Mouse (Mus musculus): ENCODE measurements around the gene Zbp1. TPM values are rescaled to one million over a fixed set of nuclear protein-coding genes. Genes with fewer than 3 reads are reported as not detected.
A peak's percentile ranks its signal among the peaks of the same experiment; 100 is the strongest.

Zbp1 gene
- polyA plus RNA-seq, 1 experiment: 0.74 TPM

DNA sequence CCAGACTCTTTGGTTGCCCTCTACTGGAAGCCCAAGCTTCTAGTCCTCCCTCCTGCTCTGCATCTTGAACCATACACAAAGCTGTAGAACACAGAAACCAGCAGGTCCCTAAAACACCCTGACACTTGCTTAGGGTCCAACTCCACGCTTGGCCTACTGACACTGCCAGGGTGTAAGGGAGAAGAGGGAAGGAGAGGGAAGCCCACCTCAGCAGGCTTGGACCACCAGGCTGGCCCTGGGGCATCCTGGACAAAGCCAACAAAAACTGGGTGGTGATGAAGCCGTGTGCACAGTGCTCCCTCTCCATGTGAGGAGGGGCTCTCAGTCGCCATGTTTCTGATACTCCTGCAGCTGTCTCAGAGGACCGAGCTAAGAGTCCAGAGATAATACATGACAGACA, 38.7 kb downstream of the Zbp1 start:
- Histone ChIP-seq H3K27ac (ENCODE audit: insufficient read depth, low read length) (no peak overlapping the region), H3K4me3 (replicated peaks; ENCODE audit: insufficient read depth, low read depth, low read length) (no peak overlapping the region), H3K27me3 (ENCODE audit: control insufficient read depth, insufficient read depth, low read length) (no peaks in the 10 kb centered on the region), H3K4me1 (ENCODE audit: control insufficient read depth, insufficient read depth, low read length) (no peaks in the 10 kb centered on the region)
- DNase-seq: no peak
- WGBS: 87% methylated on average over 4 of the region's 4 CpGs
- TF ChIP-seq POLR2A (IDR thresholded peaks at IDR 0.05; ENCODE audit: borderline replicate concordance, insufficient read depth, low read length): no peak
- TF ChIP-seq CTCF (IDR thresholded peaks at IDR 0.05; ENCODE audit: borderline replicate concordance, insufficient read depth, low read depth, low read length): no peak

DNA sequence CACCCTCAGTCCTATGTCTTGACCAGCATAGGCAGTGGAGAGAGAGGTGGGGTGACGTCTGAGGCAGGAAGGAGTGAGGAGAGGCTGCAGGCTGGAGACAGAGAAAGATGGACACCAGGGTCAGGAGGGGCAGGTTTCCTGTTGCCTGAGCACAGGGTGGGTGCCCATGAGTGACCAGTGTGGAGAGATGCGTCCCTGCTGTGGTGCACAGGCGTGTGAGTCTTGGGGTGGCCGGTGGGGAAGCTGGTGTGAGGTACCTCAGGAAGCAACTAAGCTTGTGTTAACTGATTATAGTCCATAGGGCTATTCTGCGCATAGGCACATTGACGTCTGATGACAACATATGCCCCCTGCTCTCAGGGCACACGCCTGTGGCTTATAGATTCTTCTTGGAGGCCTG, 39.7 kb downstream of the Zbp1 start:
- no peak for DNase-seq
- 83% methylated on average over 7 of the region's 7 CpGs for WGBS
- Histone ChIP-seq H3K4me1 (ENCODE audit: control insufficient read depth, insufficient read depth, low read length) (no peaks in the 10 kb centered on the region), H3K4me3 (replicated peaks; ENCODE audit: insufficient read depth, low read depth, low read length) (no peak overlapping the region), H3K27ac (ENCODE audit: insufficient read depth, low read length) (no peak overlapping the region), H3K27me3 (ENCODE audit: control insufficient read depth, insufficient read depth, low read length) (no peaks in the 10 kb centered on the region)
- TF ChIP-seq CTCF (IDR thresholded peaks at IDR 0.05; ENCODE audit: borderline replicate concordance, insufficient read depth, low read depth, low read length) (no peak), POLR2A (IDR thresholded peaks at IDR 0.05; ENCODE audit: borderline replicate concordance, insufficient read depth, low read length) (no peak)

GRCm38 (mm10) chr2:173177951-173178350, 40.8 kb downstream of the Zbp1 start:
- TF ChIP-seq POLR2A (IDR thresholded peaks at IDR 0.05; ENCODE audit: borderline replicate concordance, insufficient read depth, low read length) (no peak), CTCF (IDR thresholded peaks at IDR 0.05; ENCODE audit: borderline replicate concordance, insufficient read depth, low read depth, low read length) (no peak)
- no peak overlapping the region for H3K27ac ChIP-seq (ENCODE audit: insufficient read depth, low read length)
- 18% methylated on average over 8 of the region's 8 CpGs for WGBS
- no peaks in the 10 kb centered on the region for H3K27me3 ChIP-seq (ENCODE audit: control insufficient read depth, insufficient read depth, low read length)
- no peak for DNase-seq
- H3K4me3 ChIP-seq (replicated peaks; ENCODE audit: insufficient read depth, low read depth, low read length): no peak overlapping the region
- H3K4me1 ChIP-seq (ENCODE audit: control insufficient read depth, insufficient read depth, low read length): no peaks in the 10 kb centered on the region

DNA sequence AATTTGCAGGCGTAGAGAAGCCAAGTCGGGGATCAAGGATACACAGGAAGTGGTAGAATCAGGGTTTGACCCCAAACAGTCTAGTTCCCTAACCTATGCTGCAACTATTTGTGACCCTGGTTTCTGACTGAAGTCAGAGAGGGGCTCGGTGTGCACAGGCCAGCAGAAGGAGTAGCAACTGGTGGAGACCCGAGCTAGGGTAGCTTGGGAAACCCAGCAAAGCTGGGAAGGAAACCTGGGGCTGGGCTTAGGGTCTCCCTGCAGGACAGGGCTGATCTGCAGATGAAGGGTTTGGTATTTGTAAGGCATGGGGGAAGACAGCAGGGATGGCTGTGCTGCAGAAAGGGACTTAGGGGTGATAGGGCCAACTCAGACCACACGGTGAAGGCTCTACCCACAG, 41.2 kb downstream of the Zbp1 start:
- TF ChIP-seq POLR2A (IDR thresholded peaks at IDR 0.05; ENCODE audit: borderline replicate concordance, insufficient read depth, low read length) (no peak), CTCF (IDR thresholded peaks at IDR 0.05; ENCODE audit: borderline replicate concordance, insufficient read depth, low read depth, low read length) (no peak)
- H3K4me3 ChIP-seq (replicated peaks; ENCODE audit: insufficient read depth, low read depth, low read length): no peak overlapping the region
- no peak overlapping the region for H3K27ac ChIP-seq (ENCODE audit: insufficient read depth, low read length)
- 66% methylated on average over 5 of the region's 5 CpGs for WGBS
- no peak for DNase-seq
- H3K4me1 ChIP-seq (ENCODE audit: control insufficient read depth, insufficient read depth, low read length): no peaks in the 10 kb centered on the region
- H3K27me3 ChIP-seq (ENCODE audit: control insufficient read depth, insufficient read depth, low read length): no peaks in the 10 kb centered on the region

DNA sequence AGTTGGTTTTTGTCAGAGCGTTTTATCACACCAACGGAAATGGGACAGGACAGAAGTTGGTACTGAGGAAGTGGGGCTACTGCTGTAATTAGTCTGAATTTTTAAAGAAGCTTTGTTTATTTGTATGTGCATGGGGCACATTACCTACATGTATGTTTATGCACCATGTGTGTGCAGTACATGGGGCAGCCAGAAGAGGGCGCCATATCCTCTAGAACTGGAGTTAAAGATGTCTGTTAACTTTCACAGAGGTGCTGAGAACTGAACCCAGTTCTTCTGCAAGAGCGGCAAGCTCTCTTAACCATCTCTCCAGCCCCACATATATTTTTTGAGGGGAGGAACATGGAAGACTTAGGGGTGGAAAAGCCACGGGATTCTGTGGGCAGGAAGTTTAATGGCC, 43.0 kb downstream of the Zbp1 start:
- Histone ChIP-seq H3K4me1 (ENCODE audit: control insufficient read depth, insufficient read depth, low read length) (no peaks in the 10 kb centered on the region), H3K4me3 (replicated peaks; ENCODE audit: insufficient read depth, low read depth, low read length) (no peak overlapping the region), H3K27me3 (ENCODE audit: control insufficient read depth, insufficient read depth, low read length) (no peaks in the 10 kb centered on the region; the same call in 1 of the 2 replicates), H3K27ac (ENCODE audit: insufficient read depth, low read length) (no peak overlapping the region)
- no peak for DNase-seq
- TF ChIP-seq POLR2A (IDR thresholded peaks at IDR 0.05; ENCODE audit: borderline replicate concordance, insufficient read depth, low read length) (no peak), CTCF (IDR thresholded peaks at IDR 0.05; ENCODE audit: borderline replicate concordance, insufficient read depth, low read depth, low read length) (no peak)
- WGBS: 93% methylated on average over 5 of the region's 5 CpGs

- Histone ChIP-seq H3K4me3 (replicated peaks; ENCODE audit: insufficient read depth, low read depth, low read length) (no peak overlapping the region), H3K27me3 (ENCODE audit: control insufficient read depth, insufficient read depth, low read length) (no peaks in the 10 kb centered on the region; the same call in 1 of the 2 replicates)
- WGBS: 65% methylated on average over 1 of the region's 1 CpGs
Observed at GRCm38 (mm10) chr2:173174569-173174968, 44.2 kb downstream of the Zbp1 start.

DNA sequence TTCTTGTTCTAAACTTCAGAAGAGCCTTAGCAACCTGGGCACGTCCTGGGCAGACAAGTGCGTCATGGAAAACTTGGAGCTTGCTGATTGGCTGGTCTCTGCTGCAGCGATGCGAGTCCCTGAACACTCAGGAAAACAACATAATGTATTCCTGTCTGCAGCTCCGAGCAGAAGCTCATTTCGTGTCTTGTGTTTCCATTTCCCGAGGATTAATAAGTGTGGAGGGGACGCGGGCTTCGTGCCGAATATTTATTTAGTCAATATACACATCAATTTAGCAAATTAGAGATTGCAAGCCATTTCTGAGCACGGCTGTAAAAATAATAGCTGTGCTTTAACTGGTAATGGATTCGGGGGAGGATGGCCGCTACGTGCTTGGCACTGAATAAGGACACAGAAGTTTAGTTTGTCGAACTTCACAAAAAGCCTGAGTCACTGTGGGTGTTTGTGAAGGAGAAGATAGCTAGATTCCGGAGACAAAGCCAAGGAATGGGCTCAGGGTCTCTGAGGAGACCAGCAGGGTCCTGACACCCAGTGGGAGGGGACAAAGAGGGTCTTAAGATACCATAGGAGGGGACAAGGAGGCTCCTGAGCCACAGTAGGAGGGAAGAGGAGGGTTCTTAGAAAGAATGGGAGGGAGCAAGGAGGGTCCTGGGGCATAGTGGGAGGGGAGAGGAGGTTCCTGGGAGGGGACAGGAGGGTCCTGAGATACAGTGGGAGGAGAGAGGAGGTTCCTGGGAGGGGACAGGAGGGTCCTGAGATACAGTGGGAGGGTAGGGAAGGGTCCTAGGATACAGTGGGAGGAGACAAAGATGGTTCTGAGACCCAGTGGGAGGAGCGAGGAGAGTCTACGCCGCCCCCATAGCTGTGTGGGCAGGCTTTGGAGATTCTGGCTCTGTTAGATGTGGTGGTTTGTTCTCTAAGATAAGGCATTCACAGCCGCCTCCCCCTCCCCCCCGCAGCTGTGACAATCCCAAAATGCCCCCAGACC, 44.9 kb downstream of the Zbp1 start:
- peak overlapping the region; percentile 65; the same call in 1 of the 2 replicates for H3K27ac ChIP-seq (ENCODE audit: insufficient read depth, low read length)
- H3K4me3 ChIP-seq (replicated peaks; ENCODE audit: insufficient read depth, low read depth, low read length): no peak overlapping the region
- TF ChIP-seq CTCF (IDR thresholded peaks at IDR 0.05; ENCODE audit: borderline replicate concordance, insufficient read depth, low read depth, low read length) (no peak), POLR2A (IDR thresholded peaks at IDR 0.05; ENCODE audit: borderline replicate concordance, insufficient read depth, low read length) (no peak)
- H3K27me3 ChIP-seq (ENCODE audit: control insufficient read depth, insufficient read depth, low read length): no peaks in the 10 kb centered on the region; the same call in 1 of the 2 replicates
- WGBS: 8% methylated on average over 22 of the region's 22 CpGs
- DNase-seq: peak in 1 of 2 experiments; percentile 41
- no peaks in the 10 kb centered on the region for H3K4me1 ChIP-seq (ENCODE audit: control insufficient read depth, insufficient read depth, low read length)

More at GRCm38 (mm10) chr2:173174569-173174968, 44.2 kb downstream of the Zbp1 start:
- Histone ChIP-seq H3K4me1 (ENCODE audit: control insufficient read depth, insufficient read depth, low read length) (no peaks in the 10 kb centered on the region), H3K27ac (ENCODE audit: insufficient read depth, low read length) (no peak overlapping the region)
- TF ChIP-seq CTCF (IDR thresholded peaks at IDR 0.05; ENCODE audit: borderline replicate concordance, insufficient read depth, low read depth, low read length) (no peak), POLR2A (IDR thresholded peaks at IDR 0.05; ENCODE audit: borderline replicate concordance, insufficient read depth, low read length) (no peak)
- DNase-seq: no peak

- H3K4me1 ChIP-seq (ENCODE audit: control insufficient read depth, insufficient read depth, low read length): no peaks in the 10 kb centered on the region
- H3K4me3 ChIP-seq (replicated peaks; ENCODE audit: insufficient read depth, low read depth, low read length): no peak overlapping the region
- DNase-seq: no peak
- no peak for TF ChIP-seq CTCF (IDR thresholded peaks at IDR 0.05; ENCODE audit: borderline replicate concordance, insufficient read depth, low read depth, low read length)
- no peak for TF ChIP-seq POLR2A (IDR thresholded peaks at IDR 0.05; ENCODE audit: borderline replicate concordance, insufficient read depth, low read length)
- 12% methylated on average over 2 of the region's 2 CpGs for WGBS
- H3K27me3 ChIP-seq (ENCODE audit: control insufficient read depth, insufficient read depth, low read length): no peaks in the 10 kb centered on the region; the same call in 1 of the 2 replicates
- no peak overlapping the region; the same call in 1 of the 2 replicates for H3K27ac ChIP-seq (ENCODE audit: insufficient read depth, low read length)
Observed at GRCm38 (mm10) chr2:173173008-173173407, 45.7 kb downstream of the Zbp1 start.

All from cerebellum, adult 2 months (tissue).